ENCODE assay signal across 9 mouse cellular contexts in genomic region chr5:114138277-114139164, GRCm38 (mm10). TPM values are rescaled to one million over a fixed set of nuclear protein-coding genes. Genes with fewer than 3 reads are reported as not detected.
A peak's percentile ranks its signal among the peaks of the same experiment; 100 is the strongest.
DNase-seq lines count a peak whose midpoint lies in the region; ATAC-seq lines count a peak whose summit lies in the region.
"Had no signal": no experiment of that assay in that cellular context is flagged by ENCODE, and none has a peak within 500 bp of the region (broad histone marks: within the 10 kb centered on the region; RNA-seq: fewer than 3 reads in every experiment).

No protein-coding gene starts in this region.

- H3K4me3 ChIP-seq in embryonic facial prominence, embryonic 12.5 days = no peak overlapping the region
- H3K4me3 ChIP-seq in embryonic facial prominence, embryonic 10.5 days = no peak overlapping the region
- H3K4me3 ChIP-seq in forebrain, embryonic 14.5 days (ENCODE audit: low read depth, low read length) = no peak overlapping the region
- H3K4me3 ChIP-seq in intestine, embryonic 14.5 days (ENCODE audit: low read depth, low read length) = no peak overlapping the region
- H3K4me3 ChIP-seq in midbrain, embryonic 12.5 days = no peak overlapping the region

- H3K9me3 ChIP-seq in embryonic facial prominence, embryonic 12.5 days = no peaks in the 10 kb centered on the region
- no peaks in the 10 kb centered on the region for H3K9me3 ChIP-seq in embryonic facial prominence, embryonic 10.5 days
- no peaks in the 10 kb centered on the region for H3K9me3 ChIP-seq in forebrain, embryonic 14.5 days (replicated peaks; ENCODE audit: control insufficient read depth, low read length)
- H3K9me3 ChIP-seq in intestine, embryonic 14.5 days (ENCODE audit: control insufficient read depth, low read length) = no peaks in the 10 kb centered on the region
- H3K9me3 ChIP-seq in midbrain, embryonic 12.5 days = no peaks in the 10 kb centered on the region

- no peaks in the 10 kb centered on the region for H3K27me3 ChIP-seq in embryonic facial prominence, embryonic 12.5 days
- H3K27me3 ChIP-seq in embryonic facial prominence, embryonic 10.5 days (replicated peaks; ENCODE audit: low read depth, poor library complexity, severe bottlenecking) = no peaks in the 10 kb centered on the region
- H3K27me3 ChIP-seq in forebrain, embryonic 14.5 days (replicated peaks; ENCODE audit: control insufficient read depth, insufficient read depth, low read length) = no peaks in the 10 kb centered on the region
- no peaks in the 10 kb centered on the region for H3K27me3 ChIP-seq in intestine, embryonic 14.5 days (replicated peaks; ENCODE audit: control insufficient read depth, insufficient read depth, low read length)
- H3K27me3 ChIP-seq in midbrain, embryonic 12.5 days = no peaks in the 10 kb centered on the region

- H3K4me1 ChIP-seq in embryonic facial prominence, embryonic 12.5 days = peaks cover 9% of the 10 kb centered on the region
- peaks cover 27% of the 10 kb centered on the region for H3K4me1 ChIP-seq in embryonic facial prominence, embryonic 10.5 days
- H3K4me1 ChIP-seq in forebrain, embryonic 14.5 days (ENCODE audit: control insufficient read depth, insufficient read depth, low read length) = peaks cover 11% of the 10 kb centered on the region
- peaks cover 17% of the 10 kb centered on the region for H3K4me1 ChIP-seq in intestine, embryonic 14.5 days (replicated peaks; ENCODE audit: control insufficient read depth, insufficient read depth, low read length)
- peaks cover 28% of the 10 kb centered on the region for H3K4me1 ChIP-seq in midbrain, embryonic 12.5 days

- no peak overlapping the region for H3K4me2 ChIP-seq in embryonic facial prominence, embryonic 12.5 days (replicated peaks)
- 0 out of 2 replicates have a peak overlapping the region, but pooled peaks have one; percentile 21 for H3K4me2 ChIP-seq in forebrain, embryonic 14.5 days (ENCODE audit: low read length)
- peak overlapping the region; percentile 3; the same call in 1 of the 2 replicates for H3K4me2 ChIP-seq in intestine, embryonic 14.5 days (ENCODE audit: low read length)
- H3K4me2 ChIP-seq in midbrain, embryonic 12.5 days (replicated peaks) = 0 out of 2 replicates have a peak overlapping the region, but pooled peaks have one; percentile 3

- no peak overlapping the region for H3K9ac ChIP-seq in embryonic facial prominence, embryonic 12.5 days
- H3K9ac ChIP-seq in forebrain, embryonic 14.5 days (ENCODE audit: low read length) = peak overlapping the region; percentile 3; the same call in 1 of the 2 replicates
- no peak overlapping the region for H3K9ac ChIP-seq in intestine, embryonic 14.5 days (ENCODE audit: low read length)
- H3K9ac ChIP-seq in midbrain, embryonic 12.5 days (replicated peaks) = no peak overlapping the region; the same call in 1 of the 2 replicates
- H3K9ac ChIP-seq: liver, embryonic 14.5 days had no signal

- H3K27ac ChIP-seq in embryonic facial prominence, embryonic 12.5 days = 0 out of 2 replicates have a peak overlapping the region, but pooled peaks have one; percentile 36
- H3K27ac ChIP-seq in embryonic facial prominence, embryonic 10.5 days (replicated peaks) = no peak overlapping the region
- H3K27ac ChIP-seq in forebrain, embryonic 14.5 days (ENCODE audit: low read depth, low read length) = peak overlapping the region; percentile 77
- peak overlapping the region; percentile 80 for H3K27ac ChIP-seq in intestine, embryonic 14.5 days (ENCODE audit: low read depth)
- peak overlapping the region; percentile 65 for H3K27ac ChIP-seq in midbrain, embryonic 12.5 days (replicated peaks)
- H3K27ac ChIP-seq: liver, embryonic 14.5 days had no signal

- no peak for ATAC-seq in embryonic facial prominence, embryonic 12.5 days (ENCODE audit: insufficient number of reproducible peaks, insufficient read depth, low FRiP score, low TSS enrichment)
- peak; percentile 61; the same call in 1 of the 2 replicates for ATAC-seq in forebrain, embryonic 14.5 days
- ATAC-seq in intestine, embryonic 14.5 days (replicated peaks; ENCODE audit: low FRiP score, low TSS enrichment, low read depth) = peak; percentile 32; the same call in 1 of the 2 replicates
- ATAC-seq in midbrain, embryonic 12.5 days (ENCODE audit: low FRiP score, low read depth) = no peak
- ATAC-seq in megakaryocyte, adult 5-6 weeks (ENCODE audit: poor library complexity, severe bottlenecking) = no peak

- 83% methylated on average over 21 of the region's 21 CpGs for WGBS in embryonic facial prominence, embryonic 12.5 days
- WGBS in embryonic facial prominence, embryonic 10.5 days = 85% methylated on average over 21 of the region's 21 CpGs
- 61% methylated on average over 21 of the region's 21 CpGs for WGBS in forebrain, embryonic 14.5 days
- 65% methylated on average over 21 of the region's 21 CpGs for WGBS in intestine, embryonic 14.5 days
- WGBS in midbrain, embryonic 12.5 days = 85% methylated on average over 21 of the region's 21 CpGs

- peaks cover 32% of the 10 kb centered on the region for H3K36me3 ChIP-seq in embryonic facial prominence, embryonic 12.5 days
- peaks cover 70% of the 10 kb centered on the region for H3K36me3 ChIP-seq in embryonic facial prominence, embryonic 10.5 days (replicated peaks)
- H3K36me3 ChIP-seq in forebrain, embryonic 14.5 days (ENCODE audit: control insufficient read depth, insufficient read depth, low read length) = 0 out of 2 replicates have a peak, but pooled peaks cover 2% of the 10 kb centered on the region
- H3K36me3 ChIP-seq in intestine, embryonic 14.5 days (ENCODE audit: control insufficient read depth, insufficient read depth, low read length) = peaks cover 14% of the 10 kb centered on the region
- peaks cover 16% of the 10 kb centered on the region for H3K36me3 ChIP-seq in midbrain, embryonic 12.5 days

- no peak for DNase-seq in embryonic facial prominence, embryonic 10.5 days (ENCODE audit: low spot score)
- DNase-seq in forebrain, embryonic 14.5 days (ENCODE audit: low spot score) = peak; percentile 46
- DNase-seq in intestine, embryonic 14.5 days (ENCODE audit: low spot score) = peak; percentile 65
- no peak for DNase-seq in right cerebral cortex, postnatal 14 days
- no peak for DNase-seq in ovary, postnatal 14 days (ENCODE audit: low spot score)

RNA-seq across cellular contexts. Expression of gene Acacb, which starts 7.8 kb away (rescaled TPM):
- 3.4 and 6.3 TPM in 2 replicates for polyA plus RNA-seq in embryonic facial prominence, embryonic 12.5 days (2016; fragmentation: Nextera tagmentation; extraction: Ambion mirVana)
- 3.2 and 4.4 TPM in 2 replicates for polyA plus RNA-seq in embryonic facial prominence, embryonic 10.5 days (2016; fragmentation: Nextera tagmentation; extraction: Ambion mirVana)
- polyA plus RNA-seq in forebrain, embryonic 14.5 days (2014; fragmentation: Nextera tagmentation; extraction: Ambion mirVana) = 2.4 and 3.7 TPM in 2 replicates
- 2.3 and 2.4 TPM in 2 replicates for polyA plus RNA-seq in intestine, embryonic 14.5 days (2014; fragmentation: Nextera tagmentation; extraction: Ambion mirVana)
- 2.5 and 3.1 TPM in 2 replicates for polyA plus RNA-seq in midbrain, embryonic 12.5 days (2016; fragmentation: Nextera tagmentation; extraction: Ambion mirVana)
- total RNA-seq in megakaryocyte, adult 5-6 weeks (2015) = 0.02 and 0.05 TPM in 2 replicates
- total RNA-seq in megakaryocyte, adult 5-6 weeks (2017) = 0.07 TPM in 1 of 2 replicates, not detected in the other

RNA-seq across cellular contexts. Expression of gene Ung, which starts 8.3 kb away (rescaled TPM):
- polyA plus RNA-seq in embryonic facial prominence, embryonic 12.5 days (2016; fragmentation: Nextera tagmentation; extraction: Ambion mirVana) = 54.2 and 54.5 TPM in 2 replicates
- polyA plus RNA-seq in embryonic facial prominence, embryonic 10.5 days (2016; fragmentation: Nextera tagmentation; extraction: Ambion mirVana) = 76.0 and 76.1 TPM in 2 replicates
- 12.1 and 13.3 TPM in 2 replicates for polyA plus RNA-seq in forebrain, embryonic 14.5 days (2014; fragmentation: Nextera tagmentation; extraction: Ambion mirVana)
- 38.2 and 41.6 TPM in 2 replicates for polyA plus RNA-seq in intestine, embryonic 14.5 days (2014; fragmentation: Nextera tagmentation; extraction: Ambion mirVana)
- 40.2 and 41.6 TPM in 2 replicates for polyA plus RNA-seq in midbrain, embryonic 12.5 days (2016; fragmentation: Nextera tagmentation; extraction: Ambion mirVana)
- total RNA-seq in megakaryocyte, adult 5-6 weeks (2015) = 3.0 and 3.1 TPM in 2 replicates
- 6.1 and 9.7 TPM in 2 replicates for total RNA-seq in megakaryocyte, adult 5-6 weeks (2017)

RNA-seq across cellular contexts. Expression of gene Alkbh2, which starts 10.5 kb away (rescaled TPM):
- 14.6 and 14.7 TPM in 2 replicates for polyA plus RNA-seq in embryonic facial prominence, embryonic 12.5 days (2016; fragmentation: Nextera tagmentation; extraction: Ambion mirVana)
- 12.9 and 13.4 TPM in 2 replicates for polyA plus RNA-seq in embryonic facial prominence, embryonic 10.5 days (2016; fragmentation: Nextera tagmentation; extraction: Ambion mirVana)
- polyA plus RNA-seq in forebrain, embryonic 14.5 days (2014; fragmentation: Nextera tagmentation; extraction: Ambion mirVana) = 6.5 and 8.3 TPM in 2 replicates
- 9.4 and 12.6 TPM in 2 replicates for polyA plus RNA-seq in intestine, embryonic 14.5 days (2014; fragmentation: Nextera tagmentation; extraction: Ambion mirVana)
- polyA plus RNA-seq in midbrain, embryonic 12.5 days (2016; fragmentation: Nextera tagmentation; extraction: Ambion mirVana) = 8.9 and 12.7 TPM in 2 replicates
- total RNA-seq in megakaryocyte, adult 5-6 weeks (2015) = 3.0 and 3.2 TPM in 2 replicates
- total RNA-seq in megakaryocyte, adult 5-6 weeks (2017) = 1.4 and 1.6 TPM in 2 replicates

RNA-seq across cellular contexts. Expression of gene Svop, which starts 47.2 kb away (rescaled TPM):
- polyA plus RNA-seq in embryonic facial prominence, embryonic 12.5 days (2016; fragmentation: Nextera tagmentation; extraction: Ambion mirVana) = 3.3 and 5.6 TPM in 2 replicates
- polyA plus RNA-seq in embryonic facial prominence, embryonic 10.5 days (2016; fragmentation: Nextera tagmentation; extraction: Ambion mirVana) = 4.2 and 4.4 TPM in 2 replicates
- polyA plus RNA-seq in forebrain, embryonic 14.5 days (2014; fragmentation: Nextera tagmentation; extraction: Ambion mirVana) = 60.5 and 80.1 TPM in 2 replicates
- polyA plus RNA-seq in intestine, embryonic 14.5 days (2014; fragmentation: Nextera tagmentation; extraction: Ambion mirVana) = 3.1 and 3.7 TPM in 2 replicates
- polyA plus RNA-seq in midbrain, embryonic 12.5 days (2016; fragmentation: Nextera tagmentation; extraction: Ambion mirVana) = 47.6 and 51.7 TPM in 2 replicates
- not detected in 2 replicates for total RNA-seq in megakaryocyte, adult 5-6 weeks (2015)
- total RNA-seq in megakaryocyte, adult 5-6 weeks (2017) = not detected in 2 replicates
- polyA plus RNA-seq: liver, embryonic 14.5 days had no signal

Comparison
In these comparisons a context has a peak if more than half of its experiments do, and no peak if none do; other contexts are left out.
1. ATAC-seq: peak in forebrain, embryonic 14.5 days (single experiment) and intestine, embryonic 14.5 days (single experiment); none in embryonic facial prominence, embryonic 12.5 days (single experiment), midbrain, embryonic 12.5 days (single experiment) and megakaryocyte, adult 5-6 weeks (single experiment).
2. DNase-seq: peak in forebrain, embryonic 14.5 days (single experiment) and intestine, embryonic 14.5 days (single experiment); none in embryonic facial prominence, embryonic 10.5 days (single experiment), right cerebral cortex, postnatal 14 days (single experiment) and ovary, postnatal 14 days (single experiment).